Mouse (Mus musculus): ENCODE measurements at regions not wholly inside any gene's neighbourhood (a gene's known extent, or its start where the extent isn't known, plus 50 kb on each side); places are given as distances from the start of the nearest gene placed in this dataset.

DNA sequence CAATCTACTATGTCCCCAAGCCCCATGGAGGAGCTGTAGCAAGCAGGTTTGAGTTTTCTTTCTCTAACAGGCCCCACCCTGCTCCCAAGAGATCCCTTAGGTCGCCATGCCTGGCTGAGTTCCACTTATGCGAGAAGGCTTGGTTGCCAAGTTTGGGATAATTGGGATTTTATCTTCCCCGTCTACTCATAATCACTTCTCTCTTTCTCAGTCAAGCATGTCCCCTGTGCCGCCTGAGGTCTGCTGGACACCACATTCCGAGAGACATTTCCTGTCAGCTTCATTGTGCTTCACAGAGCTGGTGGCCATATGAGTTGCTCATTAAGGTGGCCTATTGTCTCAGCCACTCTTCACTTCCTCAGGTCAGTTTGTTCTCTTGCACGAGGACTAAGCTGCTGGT is 234.5 kb upstream of the Wscd1 start:
- no peak for DNase-seq

DNA sequence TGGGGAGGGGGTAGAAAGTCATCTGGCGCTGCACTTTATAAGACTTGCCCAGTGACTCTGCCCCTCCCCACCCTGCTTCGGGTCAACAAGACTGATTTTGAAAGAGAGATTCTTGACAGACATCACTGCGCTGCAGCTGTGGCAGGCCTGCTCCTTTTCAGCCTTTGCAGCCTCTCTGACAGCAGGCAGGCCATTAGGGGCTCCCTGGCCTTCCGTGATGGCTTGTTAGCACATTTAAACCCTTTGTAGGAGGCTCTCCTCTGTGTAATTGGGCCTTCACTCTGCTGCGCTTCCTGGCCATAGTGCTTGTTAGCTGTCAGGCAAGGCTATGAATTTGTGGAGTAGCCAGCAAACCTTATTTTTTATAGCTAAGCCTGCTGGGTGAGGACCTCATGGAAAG is 232.3 kb upstream of the Wscd1 start:
- no peak for DNase-seq

DNA sequence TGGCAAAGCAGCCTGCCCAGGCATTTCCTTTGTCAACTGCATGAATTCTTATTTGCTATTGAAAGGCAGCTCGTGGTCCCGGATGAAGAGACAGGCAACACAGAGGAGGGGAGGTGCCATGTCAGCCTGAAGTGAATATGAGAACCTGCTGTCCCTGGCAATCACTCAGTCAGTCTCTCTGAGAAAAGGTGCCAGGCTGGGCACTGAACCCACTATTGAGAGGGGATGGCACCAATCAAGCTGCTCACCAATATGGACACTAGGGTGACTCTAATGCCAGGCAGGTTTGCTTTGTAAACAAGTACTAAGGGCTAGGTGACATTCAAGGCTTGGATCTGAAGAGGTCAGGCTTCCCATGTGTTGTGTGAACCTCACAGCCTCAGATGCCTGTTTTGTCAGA is 222.0 kb upstream of the Wscd1 start:
- no peak for DNase-seq

DNA sequence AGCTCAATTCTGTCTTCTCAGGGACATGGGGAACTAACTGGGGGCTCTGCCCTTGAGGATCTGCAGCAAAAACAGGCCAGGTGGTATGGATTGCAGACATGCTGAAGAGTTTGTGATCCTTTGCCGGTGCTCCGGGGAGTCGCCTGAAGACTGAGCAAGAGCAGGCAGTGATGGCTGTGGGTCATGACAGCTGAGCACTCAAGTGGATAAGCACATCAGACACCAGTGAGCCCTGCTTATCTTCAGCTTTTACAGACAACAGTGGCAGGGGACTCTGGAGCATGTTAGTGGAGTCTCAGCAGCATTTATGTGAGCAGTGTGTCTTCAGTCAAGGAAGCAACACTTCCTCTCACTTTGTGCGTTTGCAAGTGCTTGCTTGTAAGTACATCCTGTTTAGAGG is 221.1 kb upstream of the Wscd1 start:
- DNase-seq = no peak

DNA sequence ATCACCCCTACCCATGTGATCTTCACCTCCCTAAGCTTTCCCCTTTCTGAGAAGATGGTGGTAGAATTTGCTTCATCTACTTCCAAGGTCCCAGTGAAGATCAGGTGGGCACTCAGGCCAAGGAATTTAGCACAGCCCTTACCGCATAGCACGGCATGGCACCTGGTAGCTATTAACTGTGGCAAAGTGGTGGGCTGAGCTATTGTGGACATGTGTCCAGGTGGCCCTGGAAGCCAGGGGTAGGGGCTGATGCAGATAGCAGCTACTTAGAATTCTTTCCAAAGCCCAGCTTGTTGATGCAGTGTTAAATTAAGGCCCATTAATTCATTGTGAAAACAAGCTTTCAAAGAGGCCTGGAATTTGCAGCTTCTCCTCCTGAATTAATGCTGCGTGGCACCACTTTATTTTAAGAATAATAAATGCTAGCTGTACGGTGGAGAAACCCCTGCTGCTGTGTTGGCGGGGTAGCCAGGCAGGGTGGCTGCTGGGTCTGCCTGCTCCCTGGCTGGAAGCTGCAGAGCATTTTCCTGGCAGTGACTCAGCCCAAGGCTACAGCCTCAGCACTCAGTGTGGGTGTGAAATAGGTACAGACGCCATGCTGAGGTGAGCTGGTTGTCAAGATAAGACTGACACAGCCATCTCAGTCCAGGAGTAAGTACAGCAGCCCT is 208.4 kb upstream of the Wscd1 start:
- DNase-seq = no peak

DNA sequence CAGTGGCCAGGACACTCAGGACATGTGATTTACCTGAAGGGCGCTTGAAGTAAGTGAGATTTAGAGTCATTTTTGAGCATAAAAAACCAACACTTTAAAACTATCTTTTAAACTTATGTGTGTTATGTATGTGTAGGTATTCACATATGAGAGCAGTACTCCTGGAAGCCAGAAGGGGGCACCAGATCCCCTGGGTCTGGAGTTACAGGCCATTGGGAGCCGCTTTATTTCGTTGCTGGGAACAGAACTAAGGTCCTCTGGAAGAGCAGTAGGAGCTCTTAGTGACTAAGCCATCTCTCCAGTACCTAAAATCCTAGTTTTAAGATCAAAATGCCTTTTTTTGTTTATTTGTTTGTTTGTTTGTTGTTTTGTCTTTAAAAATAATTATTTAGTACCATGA is 192.3 kb upstream of the Wscd1 start:
- DNase-seq = no peak

DNA sequence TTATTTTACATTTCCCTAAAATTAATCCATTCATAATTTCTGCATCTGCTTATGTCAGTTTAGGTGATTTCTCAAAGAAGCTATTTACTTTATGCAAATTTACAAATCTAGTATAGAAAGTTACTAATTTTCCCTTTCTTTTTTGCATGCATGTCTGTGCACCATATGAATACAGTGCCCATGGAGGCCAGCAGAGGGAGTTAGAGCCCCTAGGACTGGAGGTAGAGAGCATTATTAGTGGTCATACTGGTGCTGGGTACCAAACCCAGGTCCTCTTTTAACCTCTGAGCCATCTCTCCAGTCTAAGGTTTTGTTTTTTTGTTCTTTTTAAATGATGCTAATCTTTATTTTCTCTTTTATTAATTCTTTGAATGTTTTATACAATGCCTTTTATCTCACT is 184.9 kb upstream of the Wscd1 start:
- DNase-seq = no peak

DNA sequence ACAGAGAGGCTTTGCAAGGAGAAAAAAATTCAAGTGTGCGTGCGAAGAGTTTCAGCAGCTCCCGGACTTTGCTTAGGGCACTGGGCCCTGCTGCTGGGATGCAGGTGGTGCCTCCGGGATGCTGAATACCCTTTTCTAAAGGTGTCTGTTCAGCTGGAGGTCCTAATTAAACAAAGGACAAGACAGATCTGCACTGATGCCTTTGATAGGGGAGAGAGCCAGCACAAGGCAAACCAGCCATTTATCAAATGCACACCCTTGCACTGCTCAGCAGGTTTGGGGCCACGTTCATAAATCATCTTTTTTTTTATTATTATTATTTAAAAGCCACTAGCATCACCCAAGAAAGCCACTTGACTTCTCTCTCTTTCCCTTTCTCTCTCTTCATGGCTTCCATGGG is 172.9 kb upstream of the Wscd1 start:
- DNase-seq = no peak

DNA sequence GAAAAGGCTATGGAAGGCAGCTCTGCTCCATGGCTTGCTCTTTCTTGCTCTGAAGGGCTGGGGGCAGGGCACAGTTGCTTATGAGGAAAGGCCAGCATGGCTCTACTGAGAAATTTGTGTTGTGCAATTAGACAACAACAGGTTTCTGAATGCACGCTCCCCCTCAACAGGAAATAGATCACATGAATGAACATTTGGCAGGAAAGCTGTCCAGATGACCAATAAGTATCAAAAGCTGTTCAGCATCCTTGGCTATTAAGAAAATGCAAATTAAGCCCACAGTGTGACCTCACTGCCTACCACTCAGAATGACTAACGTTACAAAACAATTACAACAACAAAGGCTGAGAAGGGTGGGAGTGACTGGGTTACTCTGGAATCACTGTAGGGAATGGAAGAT is 167.9 kb upstream of the Wscd1 start:
- no peak for DNase-seq

DNA sequence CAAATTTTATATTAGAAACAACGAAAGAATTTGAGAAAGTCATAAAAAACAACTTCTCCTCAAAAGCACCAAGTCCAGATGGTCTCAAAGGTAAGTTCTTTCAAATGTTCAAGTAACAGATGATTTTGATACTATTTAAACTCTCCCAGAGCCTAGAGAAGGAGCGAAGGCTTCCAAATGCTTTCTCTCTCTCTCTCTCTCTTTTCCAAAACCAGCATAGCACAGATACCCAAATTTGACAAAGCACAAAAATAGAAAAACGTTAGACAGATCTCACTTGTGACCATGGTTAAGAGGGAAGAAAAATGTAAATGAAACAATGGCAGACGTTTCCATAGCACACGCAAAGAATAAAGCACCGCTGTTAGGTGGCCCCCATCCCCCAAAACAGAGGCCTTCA is 158.7 kb upstream of the Wscd1 start:
- no peak for DNase-seq

DNA sequence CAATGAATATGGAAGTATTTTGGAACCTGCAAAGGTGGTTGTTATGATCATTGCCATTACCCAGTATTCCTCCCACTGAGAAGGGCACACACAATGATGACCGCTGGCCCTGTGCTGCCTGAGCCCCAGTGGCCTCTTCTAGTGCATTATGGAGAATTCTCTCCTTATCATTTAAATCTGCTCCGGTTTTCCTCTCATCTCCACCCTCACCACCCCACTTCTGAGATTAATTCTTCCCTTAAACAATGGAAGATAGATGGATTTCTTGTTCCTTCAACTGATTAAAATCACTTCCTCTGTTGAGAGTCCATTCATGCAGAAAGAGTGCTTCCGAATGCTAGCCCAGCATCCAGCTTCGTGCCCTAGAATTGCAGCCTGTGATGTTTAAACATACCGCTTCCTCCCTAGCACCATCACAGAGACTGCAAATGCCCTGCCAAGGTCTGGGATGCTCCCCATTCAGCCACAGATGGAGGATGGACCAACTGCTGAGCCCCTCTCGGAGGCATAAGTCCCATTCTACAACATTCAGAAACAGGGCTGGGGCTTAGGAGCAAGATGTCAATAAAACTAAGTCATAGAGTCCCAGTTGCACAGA is 155.4 kb upstream of the Wscd1 start:
- DNase-seq = peak; percentile 7 to 15

DNA sequence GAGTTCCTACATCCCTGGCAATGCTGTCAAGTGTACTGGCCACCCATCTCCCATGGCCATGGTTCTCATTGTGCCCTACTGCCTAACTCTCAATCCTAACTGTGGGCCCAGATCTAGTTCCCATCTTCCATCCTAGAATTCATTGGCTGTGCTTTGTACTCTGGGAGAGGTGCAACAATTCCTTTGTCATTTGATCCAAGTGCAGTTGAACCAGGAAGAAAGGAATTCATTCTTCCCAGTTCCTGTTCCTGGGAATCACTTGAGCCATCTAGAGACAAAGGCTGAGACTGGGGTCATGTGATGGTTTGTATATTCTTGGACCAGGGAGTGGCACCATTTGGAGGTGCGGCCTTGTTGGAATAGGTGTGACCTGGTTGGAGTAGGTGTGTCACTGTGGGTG is 152.0 kb upstream of the Wscd1 start:
- no peak for DNase-seq

DNA sequence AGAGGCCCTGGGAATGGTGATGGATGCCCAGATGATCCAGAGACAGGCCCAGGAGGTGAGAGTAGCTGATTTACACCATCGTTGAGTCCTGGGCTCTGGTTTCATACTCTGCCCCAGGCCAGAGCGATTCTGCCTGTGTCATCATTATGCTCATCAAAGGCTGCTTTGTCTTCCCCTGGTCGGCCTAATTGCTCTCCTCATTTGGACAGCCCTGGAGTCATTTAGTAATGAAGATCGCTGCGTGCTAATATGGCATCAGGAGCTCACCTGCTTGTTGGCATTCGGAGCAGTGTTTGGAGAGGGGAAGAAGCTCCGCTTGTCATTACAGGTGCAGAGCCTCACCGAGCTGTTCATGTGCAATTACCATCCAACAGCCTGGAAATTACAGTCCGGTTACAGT is 138.9 kb upstream of the Wscd1 start:
- no peak for DNase-seq

DNA sequence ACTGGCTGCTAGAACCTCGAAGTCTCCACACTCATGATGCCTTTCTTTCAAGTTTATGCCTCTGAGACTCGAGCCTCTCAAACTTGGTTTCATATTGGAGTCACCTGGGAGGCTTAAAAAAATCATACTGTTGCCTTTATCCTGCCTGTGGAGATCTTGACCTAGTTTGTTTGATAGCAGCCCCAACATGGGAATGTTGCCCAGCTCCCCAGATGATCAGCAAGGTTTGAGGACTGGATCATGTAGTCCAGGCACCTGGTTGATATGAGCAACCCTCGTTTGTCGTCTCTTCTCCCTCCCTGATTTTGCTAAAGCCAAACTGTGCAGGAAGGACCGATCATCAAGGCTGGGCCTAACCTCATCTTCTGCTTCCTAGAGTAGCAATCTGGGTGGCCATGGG is 134.2 kb upstream of the Wscd1 start:
- no peak for DNase-seq

DNA sequence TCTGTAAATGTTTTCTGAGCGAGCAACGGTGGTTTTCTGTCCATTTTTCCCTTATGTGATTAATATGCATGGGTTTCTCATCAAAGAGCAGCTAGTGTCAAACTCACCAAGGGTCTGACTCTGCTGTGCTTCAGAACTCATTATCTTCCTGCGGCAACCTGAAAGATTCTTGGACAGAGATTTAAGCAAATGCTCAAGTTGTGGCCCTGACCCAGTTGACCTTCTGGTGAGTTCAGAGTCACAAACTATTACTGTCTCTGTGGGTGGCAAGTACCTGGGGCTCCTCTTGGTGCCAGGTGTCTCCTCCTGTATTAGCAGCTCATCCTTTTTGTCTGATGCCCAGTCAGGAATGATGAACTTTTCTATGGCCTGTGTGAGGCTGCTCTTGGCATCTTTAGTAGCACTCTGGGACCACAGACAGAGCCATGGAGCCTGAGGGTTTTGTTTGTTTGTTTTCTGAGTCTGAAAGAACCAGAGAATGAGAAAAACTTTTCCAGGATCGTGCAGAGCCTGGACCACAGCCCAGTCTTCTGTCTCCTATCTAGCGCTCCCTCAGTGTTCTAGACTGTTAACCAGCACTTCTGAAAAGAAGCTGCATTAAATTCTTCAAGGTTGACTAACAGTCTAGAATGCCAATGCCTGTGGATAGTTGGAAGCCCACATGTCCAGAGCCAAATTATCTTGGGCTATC is 124.1 kb upstream of the Wscd1 start:
- no peak for DNase-seq

DNA sequence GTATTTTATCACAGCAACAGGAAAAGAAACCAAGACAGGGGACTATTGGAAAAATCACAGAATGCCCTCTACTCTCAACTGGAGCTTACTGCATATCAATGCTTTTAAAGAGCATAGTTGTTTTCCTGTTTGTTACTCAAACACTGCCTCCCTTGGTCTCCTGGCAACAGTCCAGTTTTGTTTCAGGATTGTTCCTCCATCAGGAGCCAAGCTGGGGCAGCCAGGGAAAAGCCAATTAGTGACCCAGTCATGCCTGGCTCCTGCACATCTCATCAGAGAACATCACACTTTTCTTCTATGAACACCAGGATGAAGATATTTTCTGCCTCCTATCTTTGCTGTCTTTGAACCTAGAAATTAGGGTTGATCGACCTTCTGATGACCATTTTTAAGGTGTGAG is 113.6 kb upstream of the Wscd1 start:
- DNase-seq = no peak

DNA sequence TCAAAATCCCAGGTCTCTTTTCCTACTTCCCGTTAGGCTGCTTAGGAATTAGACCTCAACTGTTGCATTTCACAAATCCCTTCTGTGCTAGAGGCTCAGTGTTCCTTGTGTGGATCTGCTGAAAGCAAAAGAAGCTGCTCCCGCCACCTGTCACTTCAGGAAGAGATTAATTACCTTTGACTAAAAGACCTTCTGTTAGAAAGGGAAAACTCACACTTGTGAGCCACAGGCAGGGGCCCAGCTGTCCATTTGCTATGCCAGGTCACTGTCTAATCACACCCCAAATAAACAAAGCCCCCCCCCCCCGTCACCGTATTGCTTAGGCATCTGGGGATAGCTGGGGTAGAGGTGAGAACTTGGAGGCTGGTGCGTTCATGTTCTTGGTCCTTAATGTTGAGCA is 112.9 kb upstream of the Wscd1 start:
- DNase-seq = no peak

DNA sequence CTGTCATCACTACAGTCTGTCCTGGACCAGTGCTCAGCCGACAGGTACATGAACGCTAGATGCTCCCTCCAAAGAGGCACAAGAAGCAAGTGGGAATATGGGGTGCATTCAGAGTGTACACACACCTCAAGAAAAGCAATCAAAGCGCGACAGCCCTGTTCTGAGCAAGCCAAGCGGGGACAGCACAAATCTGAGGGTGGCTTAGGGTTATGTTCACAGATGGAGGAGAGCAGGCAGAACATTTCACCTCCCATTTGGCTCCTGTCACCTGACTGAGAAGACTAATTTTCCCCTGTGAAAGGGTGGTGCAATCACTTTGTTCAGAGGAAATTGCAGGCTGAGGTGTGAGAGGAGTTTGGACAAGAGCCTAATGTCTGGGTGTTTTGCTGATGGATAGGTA is 106.8 kb upstream of the Wscd1 start:
- DNase-seq = no peak

DNA sequence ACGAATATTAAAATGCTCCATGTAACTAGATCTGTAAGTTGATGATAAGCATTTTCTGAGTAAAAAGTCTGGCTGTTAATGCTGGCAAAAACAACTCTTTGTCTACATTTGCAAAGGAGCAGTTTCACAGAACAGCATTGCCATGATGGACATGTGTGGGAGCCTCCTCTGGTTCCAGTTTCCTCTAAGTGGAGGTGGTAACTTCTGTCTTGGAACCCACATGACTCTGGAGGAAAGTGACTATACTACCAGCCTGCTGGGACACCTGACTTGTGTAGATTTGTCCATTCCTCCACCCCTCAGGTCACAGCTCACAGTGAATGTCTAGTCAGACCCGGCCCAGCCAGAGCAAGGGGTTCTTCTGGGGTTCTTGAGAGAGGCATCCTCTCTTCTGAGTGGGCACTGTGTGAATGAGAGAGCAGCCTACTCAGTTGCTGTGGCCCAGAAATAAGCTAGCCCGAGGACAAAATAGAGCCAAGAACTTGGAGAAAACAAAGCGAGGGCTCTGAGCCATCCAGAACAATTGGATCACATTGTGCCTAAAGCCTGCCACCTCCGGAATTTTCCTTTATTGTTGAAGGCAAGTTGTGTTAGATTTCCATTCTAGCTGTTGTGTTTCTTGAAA is 97.9 kb upstream of the Wscd1 start:
- no peak for DNase-seq

DNA sequence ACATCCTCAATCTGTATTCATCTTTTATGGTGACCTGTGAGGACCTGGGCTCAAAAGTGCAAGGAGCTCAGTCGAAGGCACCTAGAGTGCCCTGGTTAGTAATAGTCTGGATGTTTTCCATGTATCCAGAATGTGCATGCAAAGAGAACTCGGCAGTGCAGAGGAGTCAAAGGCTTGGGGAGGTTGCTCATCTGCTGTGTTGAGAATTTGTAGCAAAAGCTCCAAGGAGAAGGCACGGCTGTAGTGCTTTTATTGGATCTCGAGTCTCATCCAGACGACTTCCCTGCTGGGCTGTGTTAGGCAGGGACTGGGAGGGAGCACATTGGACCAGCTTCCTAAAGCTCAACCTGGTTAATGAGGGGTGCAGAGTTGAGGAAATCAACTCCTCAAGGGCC is 97.3 kb upstream of the Wscd1 start:
- DNase-seq = no peak

DNA sequence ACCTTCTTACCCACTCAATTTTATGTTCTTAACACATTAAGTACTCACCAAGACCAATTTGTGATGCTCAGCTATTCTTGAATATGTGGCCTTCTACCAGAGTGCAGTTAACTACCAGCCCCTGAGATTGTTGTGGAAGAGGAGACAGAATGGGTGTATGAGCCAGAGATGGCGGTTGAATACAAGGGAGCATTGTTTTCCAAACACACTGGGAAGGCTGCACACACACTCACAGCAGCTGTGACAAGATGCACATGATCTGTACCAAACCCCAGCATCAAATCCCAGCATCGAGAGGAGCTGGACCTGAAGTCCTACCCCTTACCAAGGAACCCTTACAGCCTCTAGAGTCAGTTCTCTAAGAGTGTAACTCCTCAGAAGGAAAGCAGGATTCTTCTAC is 91.4 kb upstream of the Wscd1 start:
- DNase-seq = no peak

DNA sequence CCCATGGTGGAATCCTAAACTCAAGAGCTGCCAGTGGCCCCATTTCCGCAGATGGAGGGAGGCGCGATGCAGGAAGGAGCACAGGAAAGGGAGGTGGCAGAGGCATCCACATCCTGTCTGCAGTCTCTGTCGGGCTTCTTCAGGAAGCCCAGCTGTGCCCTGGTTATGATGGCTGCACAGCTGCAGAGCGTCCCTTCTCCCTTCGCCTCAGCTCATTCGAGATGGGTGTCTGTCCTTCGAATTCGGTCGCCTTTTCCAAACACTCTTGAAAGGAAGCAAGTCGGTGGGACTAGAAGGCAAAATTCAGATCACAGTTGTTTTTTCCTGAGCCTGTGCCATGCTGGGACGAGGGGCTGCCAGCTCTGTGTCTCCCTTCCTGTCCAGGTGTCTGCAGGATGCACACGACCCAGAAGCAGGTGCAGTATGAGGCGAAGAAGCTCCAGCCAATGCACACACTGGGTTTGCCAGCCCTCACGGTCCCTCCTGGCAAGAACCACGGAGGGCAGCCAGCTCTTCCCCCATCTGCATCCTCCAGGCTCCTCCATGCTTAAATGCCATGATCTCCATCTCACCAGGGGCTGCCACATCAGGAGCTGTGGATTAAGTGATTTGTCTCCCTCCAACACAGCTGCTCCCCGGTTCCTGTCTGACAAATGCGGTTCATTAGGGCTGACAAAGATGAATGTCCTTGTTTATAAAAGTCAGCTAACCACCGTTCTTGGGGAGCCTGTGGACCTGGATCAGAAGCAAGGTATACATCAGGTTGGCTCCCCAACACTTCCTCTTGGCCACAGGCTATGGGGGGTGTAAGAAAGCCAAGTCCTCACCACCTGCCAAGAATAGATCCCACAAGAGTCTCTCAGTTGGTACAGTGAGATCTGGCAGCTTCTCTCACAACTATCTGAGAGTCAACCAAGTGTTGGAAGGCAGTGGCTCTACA is 79.3 kb upstream of the Wscd1 start:
- DNase-seq = peak in 1 of 2 experiments; percentile 6

Measured in lung, adult 18-20 months (tissue).